Mouse (Mus musculus) lung, embryonic 15.5 days (tissue): ENCODE data around the gene Coq6. TPM values are rescaled to one million over a fixed set of nuclear protein-coding genes. Genes with fewer than 3 reads are reported as not detected.

Source experiments
- ATAC-seq: fragments of 200-750 bp; cut with Nextera tagmentation; 2 replicates; pipeline ENCODE4 v1.8.0; 2017; ENCODE audit warnings: moderate number of reproducible peaks, borderline replicate concordance; ENCODE audit not compliant: low FRiP score, low TSS enrichment; ENCODE audit errors: extremely low read depth
- H3K27ac ChIP-seq: fragments of 300-500 bp; sonication (generic); 2 replicates; pipeline ENCODE4 v1.5.1; 2015; ENCODE audit warnings: moderate library complexity, mild to moderate bottlenecking, inconsistent platforms
- H3K27me3 ChIP-seq: fragments of 300-500 bp; sonication (generic); 2 replicates; pipeline ENCODE4 v1.6.1; 2015; ENCODE audit warnings: inconsistent platforms
- H3K36me3 ChIP-seq: fragments of 300-500 bp; sonication (generic); 2 replicates; pipeline ENCODE4 v1.6.1; 2015; ENCODE audit warnings: inconsistent platforms
- H3K4me1 ChIP-seq: fragments of 300-500 bp; sonication (generic); 2 replicates; pipeline ENCODE4 v1.6.1; 2015; ENCODE audit warnings: inconsistent platforms
- H3K4me2 ChIP-seq: fragments of 300-500 bp; sonication (generic); 2 replicates; pipeline ENCODE4 v1.6.1; 2015; ENCODE audit warnings: inconsistent platforms, mild to moderate bottlenecking, moderate library complexity
- H3K4me3 ChIP-seq: fragments of 300-500 bp; sonication (generic); 2 replicates; pipeline ENCODE4 v1.5.1; 2015; ENCODE audit warnings: mild to moderate bottlenecking, inconsistent platforms
- H3K9ac ChIP-seq: fragments of 300-500 bp; sonication (generic); 2 replicates; pipeline ENCODE4 v1.6.1; 2015; ENCODE audit warnings: inconsistent platforms
- H3K9me3 ChIP-seq: fragments of 300-500 bp; sonication (generic); 2 replicates; pipeline ENCODE4 v1.6.1; 2016; ENCODE audit warnings: inconsistent platforms
- WGBS: fragments of 180-500 bp; shearing (Covaris S2); methylation state at CpG from one replicate; pipeline ENCODE4 v1.1.7; 2015; 5-methylcytosine and 5-hydroxymethylcytosine counted together
- polyA plus RNA-seq: library from polyadenylated mRNA; unstranded; fragments of >200 nt; fragmentation: Nextera tagmentation; extraction: Ambion mirVana; gene quantifications from 2 replicates; pipeline ENCODE4 v1.2.1, GENCODE M21; 2015

Gene Coq6
- polyA plus RNA-seq, 1 experiment from 2014 or later, result 49.4 TPM

DNA sequence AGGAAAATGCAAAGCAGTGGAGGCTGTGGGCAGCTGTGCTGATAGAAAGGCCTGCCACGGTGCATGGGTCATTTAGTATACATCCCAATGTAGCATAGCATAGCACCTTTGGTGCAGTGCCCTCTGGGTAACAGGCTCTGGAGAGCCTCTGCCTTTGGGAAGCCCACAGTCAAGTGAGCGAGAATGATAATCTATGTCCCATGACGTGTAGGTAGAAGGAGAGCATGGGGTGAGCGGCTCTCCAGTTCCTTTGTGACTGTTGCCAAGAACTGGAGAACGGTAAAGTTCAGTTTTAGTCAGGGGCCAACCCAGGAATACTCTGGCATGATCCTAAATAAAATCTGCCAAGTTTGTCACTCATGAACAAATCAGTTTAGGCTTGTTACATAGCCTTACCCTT lies 10.2 kb downstream of the Coq6 start:
- Histone ChIP-seq H3K9me3 (no peaks in the 10 kb centered on the region), H3K27ac (no peak overlapping the region), H3K36me3 (peaks cover 72% of the 10 kb centered on the region), H3K4me1 (no peaks in the 10 kb centered on the region), H3K27me3 (no peaks in the 10 kb centered on the region), H3K9ac (no peak overlapping the region), H3K4me2 (no peak overlapping the region), H3K4me3 (no peak overlapping the region)
- ATAC-seq, result no peak
- WGBS, result 90% methylated on average over 5 of the region's 5 CpGs

DNA sequence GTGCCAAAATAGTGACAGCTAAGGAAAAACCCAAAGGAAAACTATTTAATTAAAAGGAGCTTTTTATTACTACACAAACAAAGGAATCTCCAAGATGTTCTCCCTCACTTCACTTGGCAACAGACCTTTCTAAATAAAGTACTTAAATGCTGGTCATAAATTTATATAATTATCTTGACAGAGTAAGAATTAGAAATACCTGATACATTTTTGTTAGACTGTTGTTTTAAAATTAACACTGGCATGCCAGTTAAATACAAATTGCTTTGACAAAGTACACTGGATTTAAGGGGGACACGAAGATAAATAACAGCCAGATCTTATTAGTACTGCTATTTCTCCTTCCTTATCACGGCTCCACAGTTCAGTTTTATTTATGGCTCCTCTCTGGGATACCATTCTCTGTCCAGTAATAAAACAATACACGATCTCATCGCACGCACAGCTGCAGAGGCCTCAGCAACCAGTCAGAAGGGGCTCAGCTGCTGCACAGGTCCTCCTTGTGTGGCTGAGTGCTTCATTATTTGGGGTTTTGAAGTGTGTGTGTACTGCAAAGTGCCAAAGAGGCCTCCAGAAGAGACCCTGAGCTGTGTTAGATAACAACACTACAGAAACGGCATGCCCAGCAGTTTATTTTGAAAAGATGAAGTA lies 12.5 kb downstream of the Coq6 start:
- 76% methylated on average over 6 of the region's 6 CpGs for WGBS

DNA sequence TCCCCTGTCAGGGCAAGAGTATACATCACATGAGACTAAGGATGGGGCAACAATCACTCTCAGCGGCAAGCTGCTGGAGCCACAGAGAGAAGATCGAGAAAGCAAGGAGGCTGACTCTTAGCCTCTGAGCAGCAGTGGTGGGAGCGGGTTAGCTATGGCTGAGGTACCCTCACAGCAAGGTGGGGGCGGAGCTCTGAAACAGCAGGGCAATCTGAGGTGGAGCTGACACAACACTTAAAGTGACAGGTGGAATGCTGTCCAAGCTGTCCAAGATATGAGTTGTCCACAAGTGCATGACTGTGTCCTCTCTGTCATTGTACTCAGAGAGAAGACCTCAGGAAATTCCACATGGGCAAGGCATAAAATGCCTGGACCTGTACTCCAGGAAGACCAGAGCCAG lies 20.9 kb downstream of the Coq6 start:
- H3K4me1 ChIP-seq, result peaks cover 11% of the 10 kb centered on the region
- H3K9me3 ChIP-seq, result no peaks in the 10 kb centered on the region
- no peak overlapping the region for H3K4me3 ChIP-seq
- H3K4me2 ChIP-seq, result no peak overlapping the region
- no peak for ATAC-seq
- H3K27ac ChIP-seq, result no peak overlapping the region
- H3K27me3 ChIP-seq, result no peaks in the 10 kb centered on the region
- no peaks in the 10 kb centered on the region for H3K36me3 ChIP-seq
- 76% methylated on average over 4 of the region's 4 CpGs for WGBS
- H3K9ac ChIP-seq, result no peak overlapping the region

More for the DNA sequence above, 12.5 kb downstream of the Coq6 start:
- Histone ChIP-seq H3K36me3 (peaks cover 57% of the 10 kb centered on the region), H3K9ac (no peak overlapping the region), H3K9me3 (no peaks in the 10 kb centered on the region), H3K4me3 (no peak overlapping the region), H3K4me1 (no peaks in the 10 kb centered on the region), H3K27ac (no peak overlapping the region), H3K27me3 (no peaks in the 10 kb centered on the region), H3K4me2 (no peak overlapping the region)
- no peak for ATAC-seq

GRCm38 (mm10) chr12:84384644-84385081 lies 23.2 kb downstream of the Coq6 start:
- Histone ChIP-seq H3K4me2 (no peak overlapping the region), H3K36me3 (no peaks in the 10 kb centered on the region), H3K4me3 (no peak overlapping the region), H3K27me3 (no peaks in the 10 kb centered on the region), H3K9ac (no peak overlapping the region), H3K4me1 (peaks cover 11% of the 10 kb centered on the region), H3K9me3 (no peaks in the 10 kb centered on the region), H3K27ac (peak overlapping the region; percentile 81)
- 44% methylated on average over 5 of the region's 5 CpGs for WGBS
- ATAC-seq, result peak; percentile 76

GRCm38 (mm10) chr12:84385408-84385807 lies 24.0 kb downstream of the Coq6 start:
- Histone ChIP-seq H3K36me3 (no peaks in the 10 kb centered on the region), H3K4me1 (peaks cover 11% of the 10 kb centered on the region), H3K27ac (peak overlapping the region; percentile 81), H3K9ac (no peak overlapping the region), H3K9me3 (no peaks in the 10 kb centered on the region), H3K4me2 (no peak overlapping the region), H3K27me3 (no peaks in the 10 kb centered on the region), H3K4me3 (no peak overlapping the region)
- 82% methylated on average over 4 of the region's 4 CpGs for WGBS
- ATAC-seq, result no peak

- no peaks in the 10 kb centered on the region for H3K9me3 ChIP-seq
These were observed 26.6 kb downstream of the Coq6 start for GRCm38 (mm10) chr12:84388097-84388496.

GRCm38 (mm10) chr12:84388774-84389400 lies 27.4 kb downstream of the Coq6 start:
- no peak overlapping the region for H3K4me2 ChIP-seq
- WGBS, result 63% methylated on average over 14 of the region's 14 CpGs
- H3K36me3 ChIP-seq, result no peaks in the 10 kb centered on the region
- no peaks in the 10 kb centered on the region for H3K9me3 ChIP-seq
- H3K4me3 ChIP-seq, result no peak overlapping the region
- H3K27ac ChIP-seq, result no peak overlapping the region
- H3K4me1 ChIP-seq, result peaks cover 11% of the 10 kb centered on the region
- H3K9ac ChIP-seq, result no peak overlapping the region
- no peak for ATAC-seq
- H3K27me3 ChIP-seq, result no peaks in the 10 kb centered on the region

More at GRCm38 (mm10) chr12:84388097-84388496, 26.6 kb downstream of the Coq6 start:
- WGBS, result 82% methylated on average over 8 of the region's 8 CpGs
- ATAC-seq, result no peak
- Histone ChIP-seq H3K4me3 (no peak overlapping the region), H3K4me2 (no peak overlapping the region), H3K27ac (no peak overlapping the region), H3K36me3 (no peaks in the 10 kb centered on the region), H3K9ac (no peak overlapping the region), H3K27me3 (no peaks in the 10 kb centered on the region), H3K4me1 (peaks cover 11% of the 10 kb centered on the region)

DNA sequence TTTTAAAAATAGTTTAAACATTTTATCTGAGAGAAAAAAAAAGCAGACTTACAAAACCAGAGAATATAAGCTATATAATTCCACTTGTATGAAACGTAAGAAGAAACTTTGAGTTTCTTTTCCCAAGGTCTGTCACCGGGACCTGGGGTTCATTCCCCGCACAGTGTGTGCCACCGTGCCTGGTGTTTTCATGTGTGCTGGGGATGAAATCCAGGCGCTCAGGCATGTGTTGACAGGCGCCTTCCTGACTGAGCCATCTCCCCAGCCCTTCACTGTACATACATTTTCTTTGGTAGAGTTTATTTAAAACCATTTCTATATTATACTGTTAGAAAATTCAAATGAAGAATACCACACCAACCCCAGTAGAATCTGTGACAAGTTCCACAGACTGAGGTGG lies 28.9 kb downstream of the Coq6 start:
- no peak for ATAC-seq
- Histone ChIP-seq H3K27me3 (no peaks in the 10 kb centered on the region), H3K4me2 (no peak overlapping the region), H3K9me3 (no peaks in the 10 kb centered on the region), H3K9ac (no peak overlapping the region), H3K4me3 (no peak overlapping the region), H3K4me1 (peaks cover 5% of the 10 kb centered on the region), H3K36me3 (no peaks in the 10 kb centered on the region), H3K27ac (no peak overlapping the region)
- 76% methylated on average over 6 of the region's 6 CpGs for WGBS

DNA sequence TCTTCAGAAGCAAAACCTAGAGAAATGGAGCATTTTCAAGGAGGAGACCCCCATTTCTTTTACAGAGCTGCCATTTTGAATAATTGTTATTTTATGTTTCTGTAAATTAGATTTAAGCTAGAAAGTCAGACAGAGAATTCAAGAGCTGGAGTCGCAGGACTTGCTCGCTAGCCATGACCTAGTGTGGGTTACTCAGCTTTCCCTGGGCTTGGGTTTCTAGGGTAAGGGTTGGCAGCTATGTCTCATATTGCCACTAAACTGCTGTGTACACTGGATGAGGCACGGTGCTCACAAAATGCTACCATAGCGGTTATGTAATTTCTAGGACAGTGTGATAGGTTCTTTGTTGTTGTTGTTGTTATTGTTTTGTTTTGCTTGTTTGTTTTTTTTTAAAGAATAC lies 31.2 kb downstream of the Coq6 start:
- 97% methylated on average over 4 of the region's 4 CpGs for WGBS
- Histone ChIP-seq H3K9ac (no peak overlapping the region), H3K4me2 (no peak overlapping the region), H3K4me1 (no peaks in the 10 kb centered on the region), H3K27me3 (no peaks in the 10 kb centered on the region), H3K4me3 (no peak overlapping the region), H3K36me3 (no peaks in the 10 kb centered on the region), H3K9me3 (no peaks in the 10 kb centered on the region), H3K27ac (no peak overlapping the region)
- ATAC-seq, result no peak

GRCm38 (mm10) chr12:84393847-84394246 lies 32.4 kb downstream of the Coq6 start:
- no peaks in the 10 kb centered on the region for H3K27me3 ChIP-seq
- H3K4me1 ChIP-seq, result no peaks in the 10 kb centered on the region
- H3K9ac ChIP-seq, result no peak overlapping the region
- H3K27ac ChIP-seq, result no peak overlapping the region
- WGBS, result 84% methylated on average over 5 of the region's 5 CpGs
- no peaks in the 10 kb centered on the region for H3K36me3 ChIP-seq
- H3K4me3 ChIP-seq, result no peak overlapping the region
- no peaks in the 10 kb centered on the region for H3K9me3 ChIP-seq
- H3K4me2 ChIP-seq, result no peak overlapping the region
- no peak for ATAC-seq

- Histone ChIP-seq H3K4me2 (no peak overlapping the region), H3K36me3 (no peaks in the 10 kb centered on the region), H3K27ac (no peak overlapping the region), H3K27me3 (no peaks in the 10 kb centered on the region), H3K9ac (no peak overlapping the region), H3K4me3 (no peak overlapping the region), H3K9me3 (no peaks in the 10 kb centered on the region), H3K4me1 (no peaks in the 10 kb centered on the region; the same call in 1 of the 2 replicates)
- no peak for ATAC-seq
- WGBS, result 80% methylated on average over 14 of the region's 14 CpGs
These were observed 35.7 kb downstream of the Coq6 start for GRCm38 (mm10) chr12:84396947-84397679.

DNA sequence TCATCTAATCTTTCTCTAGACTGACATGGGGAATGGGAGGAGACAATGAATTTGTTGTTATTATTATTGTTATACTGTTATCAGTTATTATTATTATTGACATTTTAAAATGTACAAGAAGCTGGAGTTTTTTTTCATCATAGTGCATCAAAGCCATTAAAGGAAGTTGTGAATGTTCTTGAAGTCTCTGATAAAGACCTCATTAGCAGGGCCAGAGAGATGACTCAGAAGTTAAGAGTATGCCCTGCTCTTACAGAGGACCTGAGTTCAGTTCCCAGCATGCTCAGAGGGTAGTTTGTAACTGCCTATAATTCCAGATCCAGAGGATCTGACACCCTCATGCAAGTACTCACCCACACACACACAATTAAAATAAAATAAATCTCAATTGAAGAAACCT lies 36.2 kb downstream of the Coq6 start:
- H3K27ac ChIP-seq, result no peak overlapping the region
- no peak overlapping the region for H3K4me3 ChIP-seq
- H3K36me3 ChIP-seq, result no peaks in the 10 kb centered on the region
- H3K9ac ChIP-seq, result no peak overlapping the region
- H3K9me3 ChIP-seq, result no peaks in the 10 kb centered on the region
- no peaks in the 10 kb centered on the region for H3K27me3 ChIP-seq
- H3K4me1 ChIP-seq, result no peaks in the 10 kb centered on the region; the same call in 1 of the 2 replicates
- ATAC-seq, result no peak
- no peak overlapping the region for H3K4me2 ChIP-seq
